Mouse (Mus musculus): ENCODE measurements around the gene Nova1.

Gene Nova1

GRCm38 (mm10) chr12:46709475-46709874, 109.3 kb downstream of the Nova1 start:
- ChIA-PET CTCF (no interaction called here), POLR2A (no interaction called here)

DNA sequence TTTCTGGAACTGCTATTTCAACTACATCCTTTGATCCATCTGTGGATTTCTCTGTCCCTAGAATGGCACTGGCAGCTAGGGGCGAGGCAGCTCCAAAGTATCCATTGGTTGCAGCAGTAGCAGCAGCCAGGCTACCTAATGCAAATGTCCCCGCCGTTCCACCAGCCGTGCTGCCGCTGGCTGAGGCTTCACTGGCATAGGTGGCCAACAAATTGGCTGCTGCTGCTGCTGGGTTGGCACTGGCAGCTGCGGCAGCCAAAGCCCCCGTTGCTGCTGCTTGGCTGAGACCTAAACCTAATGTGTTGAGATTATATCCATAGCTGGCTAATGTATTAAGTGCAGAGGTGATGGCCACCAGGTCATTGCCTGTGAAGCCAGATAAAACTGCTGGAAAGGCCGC, 118.5 kb downstream of the Nova1 start:
- POLR2A ChIA-PET = no interaction called here
- CTCF ChIA-PET = no interaction called here

DNA sequence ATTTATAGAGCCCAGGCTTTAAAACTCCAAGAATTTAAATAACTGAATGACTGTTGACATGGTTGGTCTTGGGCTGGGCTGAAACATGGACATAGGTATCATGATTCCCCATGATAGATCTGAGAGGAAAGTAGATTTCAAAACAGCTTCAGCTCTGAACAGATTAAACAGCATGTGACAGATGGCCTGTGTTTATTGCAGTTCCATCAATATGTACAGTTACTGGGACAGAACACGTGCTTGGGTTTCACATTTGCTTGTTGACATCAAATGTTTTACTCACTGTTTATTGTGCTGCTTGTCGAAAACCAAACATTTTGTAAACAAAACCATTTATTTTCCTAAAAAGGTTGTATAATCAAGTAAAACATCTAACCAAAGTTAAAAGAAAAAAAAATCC, 142.4 kb downstream of the Nova1 start:
- POLR2A ChIA-PET = no interaction called here
- CTCF ChIA-PET = no interaction called here

DNA sequence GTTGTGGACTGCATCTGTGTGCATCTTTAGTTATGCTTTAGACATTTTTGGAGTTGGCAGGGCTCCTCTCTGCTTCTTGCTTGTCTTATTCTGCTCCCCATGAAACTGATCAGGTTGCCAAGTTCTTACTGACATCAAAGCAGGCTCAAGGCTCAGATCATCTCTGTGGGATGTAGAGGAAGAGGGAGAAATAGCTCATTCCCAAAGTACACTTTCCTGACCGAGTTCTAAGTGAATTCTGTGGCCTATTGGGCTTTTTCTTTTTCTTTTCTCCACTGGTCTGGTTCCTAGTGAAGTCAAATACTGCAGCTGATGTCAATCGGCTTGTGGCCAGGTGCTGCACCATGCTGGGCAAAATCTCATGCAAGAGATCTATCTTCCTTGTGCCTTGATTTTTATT, 152.0 kb downstream of the Nova1 start:
- POLR2A ChIA-PET = no interaction called here
- CTCF ChIA-PET = no interaction called here

DNA sequence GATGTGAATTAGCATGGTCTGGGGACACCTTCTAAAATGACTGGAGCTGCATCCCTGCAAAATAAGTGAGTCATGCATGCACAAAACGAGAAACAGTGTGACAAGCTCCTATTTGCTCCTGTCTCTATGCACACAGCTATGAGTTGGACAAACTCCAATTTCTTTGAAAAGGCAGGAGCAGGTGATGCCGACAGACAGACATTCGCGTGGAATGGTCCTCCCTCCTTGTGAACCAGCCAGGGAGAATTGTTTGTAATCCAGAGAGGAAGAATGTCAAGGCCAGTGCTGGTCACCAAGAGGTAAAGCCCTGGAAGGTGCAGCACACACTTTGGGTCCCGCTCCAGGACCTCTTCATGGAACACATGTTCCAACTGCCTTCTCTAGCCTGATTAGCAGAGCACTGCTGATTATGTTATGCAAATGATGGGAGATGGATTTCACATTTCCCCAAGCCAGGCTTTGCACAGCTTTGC, 172.6 kb downstream of the Nova1 start:
- ChIA-PET CTCF (no interaction called here), POLR2A (no interaction called here)

DNA sequence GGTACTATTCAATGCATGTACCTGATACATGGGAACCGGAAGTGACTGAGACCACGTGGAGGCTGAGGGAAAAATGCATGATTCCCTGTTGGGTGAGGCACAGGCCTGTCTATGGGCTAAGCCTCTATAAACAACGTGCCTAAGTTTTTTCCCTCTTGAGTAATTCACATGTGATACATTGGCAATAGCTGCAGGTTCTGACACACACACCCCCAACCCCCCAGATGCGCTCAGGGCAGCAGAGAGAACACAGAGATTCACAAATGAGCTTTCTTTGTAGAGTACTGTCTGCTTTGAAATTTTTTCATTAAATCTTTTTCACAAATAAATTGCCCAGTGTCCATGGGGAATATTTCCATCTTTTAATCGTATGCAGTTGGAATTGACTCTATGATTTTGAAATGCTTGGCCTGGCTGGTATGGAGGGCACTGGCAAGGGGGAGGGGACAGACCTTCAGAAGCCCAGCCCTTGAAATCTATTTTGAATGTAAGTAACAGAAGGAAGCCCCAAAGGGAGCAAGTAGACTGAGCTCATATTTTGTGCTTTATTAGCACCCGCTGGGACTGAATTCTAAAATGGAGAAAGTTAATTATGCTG, 173.3 kb downstream of the Nova1 start:
- POLR2A ChIA-PET = no interaction called here
- CTCF ChIA-PET = no interaction called here

Measured in embryonic stem cell, embryonic (primary cell).